Mouse (Mus musculus) cerebellum, adult 11 months (tissue): Measurements from ENCODE around the gene Dusp7.

Experiments used
- DNase-seq: peaks from one replicate; pipeline ENCODE4 v3.0.0; 2022

Gene Dusp7

GRCm38 (mm10) chr9:106392828-106393527 is 24.5 kb downstream of the Dusp7 start:
- no peak for DNase-seq

GRCm38 (mm10) chr9:106393548-106393947 is 25.1 kb downstream of the Dusp7 start:
- no peak for DNase-seq

- no peak for DNase-seq
Measured at GRCm38 (mm10) chr9:106394649-106395602, 26.5 kb downstream of the Dusp7 start.

GRCm38 (mm10) chr9:106397733-106398132 is 29.3 kb downstream of the Dusp7 start:
- no peak for DNase-seq

GRCm38 (mm10) chr9:106398667-106399311 is 30.4 kb downstream of the Dusp7 start:
- no peak for DNase-seq

- no peak for DNase-seq
Measured at GRCm38 (mm10) chr9:106399808-106400207, 31.4 kb downstream of the Dusp7 start.

GRCm38 (mm10) chr9:106402149-106402548 is 33.7 kb downstream of the Dusp7 start:
- DNase-seq, result no peak

- no peak for DNase-seq
Measured at GRCm38 (mm10) chr9:106402607-106403375, 34.4 kb downstream of the Dusp7 start.

- DNase-seq, result no peak
Measured at GRCm38 (mm10) chr9:106405275-106405674, 36.8 kb downstream of the Dusp7 start.

- no peak for DNase-seq
Measured at GRCm38 (mm10) chr9:106406443-106407078, 38.1 kb downstream of the Dusp7 start.

- DNase-seq, result no peak
Measured at GRCm38 (mm10) chr9:106409096-106409495, 40.7 kb downstream of the Dusp7 start.

- DNase-seq, result no peak
Measured at GRCm38 (mm10) chr9:106410086-106410650, 41.7 kb downstream of the Dusp7 start.

- DNase-seq, result no peak
Measured at GRCm38 (mm10) chr9:106411091-106411594, 42.7 kb downstream of the Dusp7 start.

GRCm38 (mm10) chr9:106411729-106412128 is 43.3 kb downstream of the Dusp7 start:
- no peak for DNase-seq

- no peak for DNase-seq
Measured at GRCm38 (mm10) chr9:106412210-106412609, 43.8 kb downstream of the Dusp7 start.

GRCm38 (mm10) chr9:106413606-106414005 is 45.2 kb downstream of the Dusp7 start:
- no peak for DNase-seq

- no peak for DNase-seq
Measured at GRCm38 (mm10) chr9:106416826-106417225, 48.4 kb downstream of the Dusp7 start.

GRCm38 (mm10) chr9:106417841-106418625 is 49.6 kb downstream of the Dusp7 start:
- DNase-seq, result peak; percentile 70

- no peak for DNase-seq
Measured at GRCm38 (mm10) chr9:106420608-106421007, 52.2 kb downstream of the Dusp7 start.

- DNase-seq, result no peak
Measured at GRCm38 (mm10) chr9:106421033-106421864, 52.8 kb downstream of the Dusp7 start.
